Mouse (Mus musculus): Measurements from ENCODE around the gene Kmt2e. TPM values are rescaled to one million over a fixed set of nuclear protein-coding genes. Genes with fewer than 3 reads are reported as not detected.
"Not testable (repeated sequence)": the region's sequence is repeated elsewhere in the genome, so short reads cannot be mapped to it uniquely, and the experiment has no call there.

Kmt2e gene
- polyA plus RNA-seq, 1 experiment from 2014 or later = 86.4 TPM

DNA sequence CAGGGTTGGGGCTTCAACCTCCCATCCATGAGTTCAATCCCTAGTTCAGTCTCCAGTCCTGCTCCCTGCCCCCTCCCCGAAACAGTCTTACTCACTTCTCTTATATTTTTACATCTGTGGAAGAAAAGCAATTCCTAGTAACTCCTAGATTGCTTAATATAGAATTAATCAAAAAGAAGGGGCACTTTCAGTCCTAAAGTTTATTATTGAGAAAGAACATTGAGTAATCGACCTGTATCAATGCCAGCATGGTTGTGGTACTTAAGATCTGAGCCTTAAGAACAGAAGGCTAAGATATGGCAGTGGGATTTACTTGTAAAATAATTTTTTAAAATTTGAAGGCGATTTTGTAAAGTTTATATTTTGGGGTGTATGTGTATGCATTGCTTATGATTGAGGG is 5.6 kb downstream of the Kmt2e start:
- no peak for ATAC-seq
- no peak overlapping the region for H3K27ac ChIP-seq
- no peak overlapping the region for H3K9ac ChIP-seq
- H3K9me3 ChIP-seq = no peaks in the 10 kb centered on the region
- H3K36me3 ChIP-seq = no peaks in the 10 kb centered on the region
- no peak overlapping the region for H3K4me2 ChIP-seq (replicated peaks)
- no peaks in the 10 kb centered on the region for H3K27me3 ChIP-seq (replicated peaks)
- no peak overlapping the region for H3K4me3 ChIP-seq (replicated peaks)
- no peaks in the 10 kb centered on the region for H3K4me1 ChIP-seq (replicated peaks)
- WGBS = 86% methylated on average over 3 of the region's 3 CpGs

- no peak overlapping the region for H3K27ac ChIP-seq
- no peak overlapping the region for H3K9ac ChIP-seq
- no peaks in the 10 kb centered on the region for H3K27me3 ChIP-seq (replicated peaks)
- no peak for ATAC-seq
- no peaks in the 10 kb centered on the region for H3K4me1 ChIP-seq (replicated peaks)
- no peak overlapping the region for H3K4me3 ChIP-seq (replicated peaks)
- H3K4me2 ChIP-seq (replicated peaks) = no peak overlapping the region
- no peaks in the 10 kb centered on the region for H3K9me3 ChIP-seq
- no peaks in the 10 kb centered on the region for H3K36me3 ChIP-seq
These were observed 6.3 kb downstream of the Kmt2e start for GRCm38 (mm10) chr5:23440572-23440971.

- WGBS = 88% methylated on average over 1 of the region's 1 CpGs
- H3K27ac ChIP-seq = no peak overlapping the region
- H3K36me3 ChIP-seq = no peaks in the 10 kb centered on the region
- no peak overlapping the region for H3K4me3 ChIP-seq (replicated peaks)
- no peaks in the 10 kb centered on the region for H3K27me3 ChIP-seq (replicated peaks)
- H3K4me2 ChIP-seq (replicated peaks) = no peak overlapping the region
- no peaks in the 10 kb centered on the region for H3K4me1 ChIP-seq (replicated peaks)
- ATAC-seq = no peak
- H3K9me3 ChIP-seq = no peaks in the 10 kb centered on the region
- no peak overlapping the region for H3K9ac ChIP-seq
These were observed 7.7 kb downstream of the Kmt2e start for GRCm38 (mm10) chr5:23441916-23442315.

DNA sequence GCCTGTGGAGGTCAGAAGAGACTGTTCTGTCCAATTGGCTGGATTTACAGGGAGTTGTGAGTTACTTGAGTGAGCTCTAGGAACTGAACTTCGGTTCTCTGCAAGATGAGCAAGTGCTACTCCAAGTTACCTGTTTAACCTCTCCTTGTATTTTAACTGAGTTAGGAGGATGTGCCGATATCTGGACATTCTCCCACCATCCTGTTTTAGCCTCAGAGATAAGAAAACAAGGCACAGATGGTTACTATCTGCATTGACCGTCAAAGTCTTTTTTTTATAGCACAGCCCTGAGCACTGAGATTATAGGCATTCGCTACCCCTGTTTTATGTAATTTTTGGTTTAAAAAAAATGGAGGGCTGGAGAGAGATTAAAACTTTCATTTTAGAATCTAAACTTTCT is 10.2 kb downstream of the Kmt2e start:
- H3K27me3 ChIP-seq (replicated peaks) = no peaks in the 10 kb centered on the region
- H3K4me3 ChIP-seq (replicated peaks) = no peak overlapping the region
- 58% methylated on average over 4 of the region's 4 CpGs for WGBS
- no peak overlapping the region for H3K4me2 ChIP-seq (replicated peaks)
- ATAC-seq = no peak
- H3K9ac ChIP-seq = no peak overlapping the region
- H3K9me3 ChIP-seq = no peaks in the 10 kb centered on the region
- H3K27ac ChIP-seq = no peak overlapping the region
- H3K36me3 ChIP-seq = no peaks in the 10 kb centered on the region
- H3K4me1 ChIP-seq (replicated peaks) = no peaks in the 10 kb centered on the region

DNA sequence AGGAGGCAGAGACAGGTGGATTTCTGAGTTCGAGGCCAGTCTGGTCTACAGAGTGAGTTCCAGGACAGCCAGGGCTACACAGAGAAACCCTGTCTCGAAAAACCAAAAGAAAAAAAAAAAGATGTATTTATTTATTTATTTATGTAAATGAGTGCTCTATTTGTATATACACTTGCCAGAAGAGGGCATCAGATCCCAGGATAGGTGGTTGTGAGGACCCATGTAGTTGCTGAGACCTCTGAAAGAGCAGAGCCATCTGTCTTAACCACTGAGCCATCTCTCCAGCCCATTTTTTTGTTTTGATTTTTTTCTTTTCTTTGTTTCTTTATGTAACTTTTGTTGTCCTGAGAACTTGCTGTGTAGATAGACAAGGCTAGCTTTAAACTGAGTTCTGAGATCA is 19.3 kb downstream of the Kmt2e start:
- not testable (repeated sequence) for H3K4me2 ChIP-seq (replicated peaks); H3K36me3 ChIP-seq; H3K9me3 ChIP-seq; ATAC-seq; H3K4me1 ChIP-seq (replicated peaks); H3K9ac ChIP-seq; H3K4me3 ChIP-seq (replicated peaks); H3K27ac ChIP-seq; H3K27me3 ChIP-seq (replicated peaks)
- WGBS = 81% methylated on average over 2 of the region's 2 CpGs

DNA sequence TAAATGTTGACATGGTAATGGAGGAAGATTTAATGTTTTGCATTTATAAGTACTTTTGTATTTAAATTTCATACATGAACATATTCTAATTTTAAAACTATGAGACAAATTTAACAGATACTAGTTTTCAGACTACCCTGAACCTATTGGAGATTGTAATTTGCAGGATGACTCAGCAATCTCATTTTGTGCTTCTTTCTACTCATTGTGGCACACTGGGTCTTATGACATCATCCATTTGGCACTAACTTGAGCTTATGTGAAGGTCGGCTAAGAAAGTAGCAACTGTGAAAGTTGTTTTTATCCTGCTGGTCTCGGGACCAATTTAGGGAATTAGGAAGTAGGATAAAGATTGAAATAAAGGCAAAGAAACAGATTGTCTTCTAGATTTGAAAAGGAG is 27.4 kb downstream of the Kmt2e start:
- H3K4me3 ChIP-seq (replicated peaks) = no peak overlapping the region
- no peak overlapping the region for H3K27ac ChIP-seq
- 44% methylated on average over 2 of the region's 2 CpGs for WGBS
- no peak overlapping the region for H3K4me2 ChIP-seq (replicated peaks)
- no peaks in the 10 kb centered on the region; the same call in 1 of the 2 replicates for H3K36me3 ChIP-seq
- no peaks in the 10 kb centered on the region for H3K27me3 ChIP-seq (replicated peaks)
- H3K4me1 ChIP-seq (replicated peaks) = peaks cover 5% of the 10 kb centered on the region; the same call in 1 of the 2 replicates
- no peak overlapping the region for H3K9ac ChIP-seq
- no peak for ATAC-seq
- H3K9me3 ChIP-seq = no peaks in the 10 kb centered on the region

DNA sequence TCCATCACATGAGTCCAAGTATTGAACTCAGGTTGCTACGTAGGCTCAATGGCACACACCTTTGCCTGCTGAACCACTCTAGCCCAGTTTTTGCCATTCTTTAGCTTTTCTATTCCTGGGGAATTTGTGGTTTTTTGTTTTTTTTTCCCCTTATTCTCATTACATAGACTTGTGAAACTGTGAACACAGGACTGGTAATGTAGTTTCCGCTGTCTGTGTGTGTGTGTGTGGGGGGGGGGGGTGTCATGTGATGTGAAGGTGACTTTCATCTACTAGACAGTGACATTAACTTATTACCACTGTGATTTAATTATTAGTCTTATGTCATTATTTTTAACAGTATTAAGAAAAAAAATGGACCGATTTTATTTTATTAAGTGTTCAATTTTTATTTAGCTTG is 30.0 kb downstream of the Kmt2e start:
- no peaks in the 10 kb centered on the region for H3K9me3 ChIP-seq
- H3K4me3 ChIP-seq (replicated peaks) = no peak overlapping the region
- no peaks in the 10 kb centered on the region for H3K4me1 ChIP-seq (replicated peaks)
- 98% methylated on average over 3 of the region's 3 CpGs for whole genome bisulfite sequencing
- no peak overlapping the region for H3K27ac ChIP-seq
- H3K4me2 ChIP-seq (replicated peaks) = no peak overlapping the region
- no peaks in the 10 kb centered on the region; the same call in 1 of the 2 replicates for H3K36me3 ChIP-seq
- no peak overlapping the region for H3K9ac ChIP-seq
- H3K27me3 ChIP-seq (replicated peaks) = no peaks in the 10 kb centered on the region
- no peak for ATAC-seq

- no peak overlapping the region for H3K27ac ChIP-seq
- no peak overlapping the region for H3K4me2 ChIP-seq (replicated peaks)
- H3K9ac ChIP-seq = no peak overlapping the region
- H3K9me3 ChIP-seq = no peaks in the 10 kb centered on the region
- H3K4me1 ChIP-seq (replicated peaks) = no peaks in the 10 kb centered on the region
- no peak for ATAC-seq
- no peaks in the 10 kb centered on the region for H3K27me3 ChIP-seq (replicated peaks)
- WGBS = 93% methylated on average over 8 of the region's 8 CpGs
- no peak overlapping the region for H3K4me3 ChIP-seq (replicated peaks)
- no peaks in the 10 kb centered on the region; the same call in 1 of the 2 replicates for H3K36me3 ChIP-seq
These were observed 30.5 kb downstream of the Kmt2e start for GRCm38 (mm10) chr5:23464743-23465142.

- Histone ChIP-seq H3K36me3 (no peaks in the 10 kb centered on the region; the same call in 1 of the 2 replicates), H3K27ac (no peak overlapping the region), H3K4me2 (replicated peaks) (no peak overlapping the region), H3K4me3 (replicated peaks) (no peak overlapping the region), H3K9me3 (no peaks in the 10 kb centered on the region), H3K27me3 (replicated peaks) (no peaks in the 10 kb centered on the region), H3K9ac (no peak overlapping the region), H3K4me1 (replicated peaks) (no peaks in the 10 kb centered on the region)
- ATAC-seq = no peak
- 90% methylated on average over 4 of the region's 4 CpGs for WGBS
These were observed 32.3 kb downstream of the Kmt2e start for GRCm38 (mm10) chr5:23466546-23466945.

DNA sequence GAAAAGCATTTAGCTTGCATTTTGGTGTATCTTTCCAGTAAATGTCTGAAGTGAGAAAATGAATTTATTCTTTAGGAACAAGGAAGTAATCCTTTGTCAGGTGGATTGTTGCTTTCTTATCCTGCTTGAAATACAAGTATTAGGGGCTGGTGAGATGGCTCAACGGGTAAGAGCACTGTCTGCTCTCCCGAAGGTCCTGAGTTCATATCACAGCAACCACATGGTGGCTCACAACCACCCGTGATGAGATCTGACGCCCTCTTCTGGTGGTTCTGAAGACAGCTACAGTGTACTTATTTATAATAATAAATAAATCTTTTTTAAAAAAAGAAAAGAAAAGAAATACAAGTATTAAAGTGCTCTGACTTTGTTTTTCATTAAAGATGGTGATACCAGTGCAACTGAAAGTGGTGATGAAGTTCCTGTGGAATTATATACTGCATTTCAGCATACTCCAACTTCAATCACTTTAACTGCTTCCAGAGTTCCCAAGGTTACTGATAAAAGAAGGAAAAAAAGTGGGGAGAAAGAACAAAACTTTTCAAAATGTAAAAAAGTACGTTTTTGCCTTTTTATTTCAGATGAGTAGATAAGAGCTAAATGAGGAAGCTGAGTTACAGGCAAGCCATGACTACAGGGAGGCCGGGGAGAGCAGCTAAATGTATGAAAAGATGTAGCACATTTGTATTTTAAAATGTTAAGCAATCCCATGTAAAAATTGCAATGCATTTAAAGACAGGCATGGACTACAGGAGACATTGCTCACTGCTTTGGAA is 39.0 kb downstream of the Kmt2e start:
- WGBS = 75% methylated on average over 6 of the region's 6 CpGs
- Histone ChIP-seq H3K36me3 (peaks cover 12% of the 10 kb centered on the region), H3K27ac (no peak overlapping the region), H3K4me3 (replicated peaks) (no peak overlapping the region), H3K27me3 (replicated peaks) (no peaks in the 10 kb centered on the region), H3K9me3 (no peaks in the 10 kb centered on the region), H3K9ac (no peak overlapping the region), H3K4me2 (replicated peaks) (no peak overlapping the region), H3K4me1 (replicated peaks) (no peaks in the 10 kb centered on the region)
- ATAC-seq = no peak

DNA sequence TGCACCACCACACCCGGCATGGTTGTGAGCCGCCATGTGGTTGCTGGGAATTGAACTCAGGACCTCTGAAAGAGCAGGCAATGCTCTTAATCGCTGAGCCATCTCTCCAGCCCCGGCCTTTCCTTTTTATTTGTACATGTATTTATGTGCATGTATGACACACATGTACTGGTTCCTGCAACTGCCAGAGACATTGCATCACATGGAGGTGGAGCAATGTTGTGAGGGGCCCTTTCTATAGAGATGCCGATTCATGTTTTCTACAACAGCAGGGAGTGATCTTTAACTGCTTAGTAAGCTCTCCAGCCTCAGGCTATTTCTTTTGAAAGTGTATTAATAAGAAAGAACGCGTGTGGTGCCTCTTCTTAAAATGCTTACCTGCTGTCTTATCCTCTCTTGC is 49.6 kb downstream of the Kmt2e start:
- 95% methylated on average over 7 of the region's 7 CpGs for WGBS
- Histone ChIP-seq H3K27ac (no peak overlapping the region), H3K9me3 (no peaks in the 10 kb centered on the region), H3K4me3 (replicated peaks) (no peak overlapping the region), H3K9ac (no peak overlapping the region), H3K4me2 (replicated peaks) (no peak overlapping the region), H3K27me3 (replicated peaks) (no peaks in the 10 kb centered on the region), H3K36me3 (peaks cover 31% of the 10 kb centered on the region), H3K4me1 (replicated peaks) (no peaks in the 10 kb centered on the region)
- ATAC-seq = no peak

DNA sequence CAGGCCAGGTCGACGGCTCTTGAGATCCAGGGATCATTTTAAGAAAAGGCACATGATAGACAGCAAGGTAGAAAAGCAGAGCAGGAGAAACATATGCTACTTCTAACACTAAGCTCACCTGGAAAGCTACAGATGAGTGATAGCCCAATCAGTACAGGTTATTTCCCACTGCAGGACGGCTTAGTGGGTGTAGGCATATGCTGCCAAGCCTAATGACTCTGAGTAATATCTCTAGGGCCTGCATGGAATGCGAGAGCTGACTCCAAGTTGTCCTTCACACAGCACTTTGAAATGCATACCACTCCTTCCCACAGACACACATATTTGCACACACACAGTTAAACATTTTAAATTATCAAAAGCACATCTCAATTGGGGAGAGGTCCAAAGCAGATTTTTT is 55.0 kb downstream of the Kmt2e start:
- H3K9ac ChIP-seq = no peak overlapping the region
- H3K36me3 ChIP-seq = peaks cover 39% of the 10 kb centered on the region
- H3K27me3 ChIP-seq (replicated peaks) = no peaks in the 10 kb centered on the region
- WGBS = 81% methylated on average over 4 of the region's 4 CpGs
- no peak for ATAC-seq
- H3K4me3 ChIP-seq (replicated peaks) = no peak overlapping the region
- H3K9me3 ChIP-seq = no peaks in the 10 kb centered on the region
- no peak overlapping the region for H3K27ac ChIP-seq
- no peaks in the 10 kb centered on the region for H3K4me1 ChIP-seq (replicated peaks)
- no peak overlapping the region for H3K4me2 ChIP-seq (replicated peaks)

DNA sequence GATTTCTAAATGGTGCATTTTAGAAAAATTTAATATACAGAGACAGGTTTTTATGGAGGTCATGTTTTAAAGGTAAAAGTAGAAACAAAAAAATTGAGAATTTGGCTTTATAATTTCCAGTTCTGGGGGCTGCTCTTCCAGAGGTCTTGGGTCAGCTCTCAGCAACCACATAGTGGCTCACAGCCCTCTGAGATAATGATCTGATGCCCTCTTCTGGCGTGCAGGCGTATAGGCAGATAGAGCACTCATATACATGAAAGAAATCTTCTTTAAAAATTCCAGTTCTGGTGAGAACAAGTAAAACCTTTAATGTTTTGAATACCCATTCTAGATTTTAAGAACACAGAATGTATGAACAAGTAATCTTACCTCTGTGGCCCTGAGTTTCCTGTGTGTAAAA is 56.6 kb downstream of the Kmt2e start:
- Histone ChIP-seq H3K27ac (no peak overlapping the region), H3K9me3 (no peaks in the 10 kb centered on the region), H3K9ac (no peak overlapping the region), H3K4me3 (replicated peaks) (no peak overlapping the region), H3K4me1 (replicated peaks) (no peaks in the 10 kb centered on the region), H3K36me3 (peaks cover 37% of the 10 kb centered on the region), H3K4me2 (replicated peaks) (no peak overlapping the region), H3K27me3 (replicated peaks) (no peaks in the 10 kb centered on the region)
- 0 out of 2 replicates have a peak, but pooled peaks have one; percentile 58 for ATAC-seq
- WGBS = 39% methylated on average over 2 of the region's 2 CpGs
